Mouse (Mus musculus): ENCODE measurements around the gene Tasp1. TPM values are rescaled to one million over a fixed set of nuclear protein-coding genes. Genes with fewer than 3 reads are reported as not detected.
"Not testable (repeated sequence)": the region's sequence is repeated elsewhere in the genome, so short reads cannot be mapped to it uniquely, and the experiment has no call there.

The Tasp1 gene
- polyA plus RNA-seq, 1 experiment, result 4.0 TPM

DNA sequence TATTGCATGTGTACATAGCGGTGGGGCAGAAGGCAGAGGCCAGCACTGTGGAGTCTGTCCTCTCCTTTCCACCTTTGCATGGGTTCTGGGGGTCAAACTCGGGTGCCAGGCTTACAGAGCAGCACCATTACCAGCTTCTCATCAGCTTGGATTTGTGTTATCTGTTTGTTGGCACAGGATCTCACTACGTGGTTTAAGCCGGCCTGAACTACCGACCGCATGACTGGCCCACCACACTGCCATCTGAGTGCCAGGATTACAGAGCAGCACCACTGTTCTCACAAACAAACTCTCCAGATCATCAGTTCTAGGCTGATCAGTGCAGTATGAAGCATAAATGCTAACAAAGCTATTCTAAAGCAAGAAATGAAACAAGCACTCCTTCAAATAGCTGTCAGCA is 8.5 kb downstream of the Tasp1 start:
- DNase-seq (ENCODE audit: low read depth), result no peak

DNA sequence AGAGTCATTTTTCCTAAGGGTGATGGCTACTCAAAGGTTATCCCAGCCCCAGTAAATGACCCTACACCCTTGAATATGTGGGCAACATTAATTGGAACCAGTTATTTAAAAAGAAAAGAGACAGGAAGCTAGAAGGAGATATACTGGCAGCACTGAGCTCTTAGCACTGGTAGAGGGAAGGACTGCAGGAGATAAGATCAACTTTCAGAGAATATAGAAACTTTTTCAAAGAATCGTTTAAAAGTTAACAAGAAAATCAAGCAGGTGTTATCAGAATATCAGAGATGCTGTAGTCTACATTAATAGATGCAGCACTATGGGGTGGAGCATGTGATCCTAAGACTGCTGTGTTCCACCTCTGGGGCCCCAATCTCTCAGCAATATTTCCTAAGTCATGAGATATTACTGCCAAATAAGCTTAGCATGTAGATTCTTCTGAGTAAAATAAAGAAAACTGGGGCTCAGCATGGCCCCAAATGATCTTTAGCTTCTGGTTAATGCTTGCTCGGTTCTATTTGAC is 14.9 kb downstream of the Tasp1 start:
- DNase-seq (ENCODE audit: low read depth), result no peak

DNA sequence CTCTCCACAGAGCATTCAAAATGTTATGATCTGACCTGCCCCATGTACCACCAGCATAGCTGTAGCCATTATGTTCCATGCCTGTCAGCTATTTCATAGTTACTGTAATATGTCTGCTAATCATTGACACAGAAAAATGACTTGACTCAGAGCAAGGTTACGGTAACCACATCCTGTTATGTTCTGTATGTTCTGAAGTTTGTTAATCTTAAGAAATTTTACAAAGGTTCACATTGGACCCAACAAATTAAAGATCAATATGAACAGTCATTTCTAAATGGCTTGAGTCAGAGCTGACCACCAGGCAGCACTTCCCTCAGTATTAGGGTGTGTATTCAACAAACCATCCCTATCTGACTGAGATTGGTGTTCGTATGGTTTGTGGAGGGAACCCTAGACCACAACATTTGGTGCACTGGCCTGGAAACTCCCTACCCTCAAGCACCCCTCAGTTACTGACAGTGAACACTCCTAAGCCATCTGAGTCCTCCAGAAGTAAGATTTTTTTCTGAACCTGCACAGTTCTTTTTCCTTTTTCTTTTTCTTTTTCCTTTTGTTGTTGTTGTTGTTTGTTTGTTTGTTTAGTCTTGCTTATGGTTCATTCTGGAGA is 24.0 kb downstream of the Tasp1 start:
- DNase-seq (ENCODE audit: low read depth), result no peak

DNA sequence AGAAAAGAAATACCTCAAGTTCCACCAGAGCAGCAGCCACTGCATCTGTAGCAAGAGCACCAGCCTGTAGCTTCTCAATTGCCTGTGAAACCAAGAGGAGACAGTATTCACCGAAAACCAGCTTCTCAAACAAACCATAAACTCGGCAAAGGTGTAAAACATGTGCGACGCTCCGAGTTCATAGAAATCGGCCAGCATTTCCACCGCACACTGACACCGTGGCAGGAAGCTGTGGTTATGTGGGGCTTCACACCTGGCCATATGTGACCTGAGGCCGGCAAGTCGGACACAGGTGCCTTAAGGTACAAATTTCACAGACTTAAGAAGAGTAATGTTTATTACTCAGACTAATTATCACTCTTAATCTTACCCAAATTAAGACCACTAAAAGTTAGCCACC is 24.5 kb downstream of the Tasp1 start:
- DNase-seq (ENCODE audit: low read depth), result no peak

DNA sequence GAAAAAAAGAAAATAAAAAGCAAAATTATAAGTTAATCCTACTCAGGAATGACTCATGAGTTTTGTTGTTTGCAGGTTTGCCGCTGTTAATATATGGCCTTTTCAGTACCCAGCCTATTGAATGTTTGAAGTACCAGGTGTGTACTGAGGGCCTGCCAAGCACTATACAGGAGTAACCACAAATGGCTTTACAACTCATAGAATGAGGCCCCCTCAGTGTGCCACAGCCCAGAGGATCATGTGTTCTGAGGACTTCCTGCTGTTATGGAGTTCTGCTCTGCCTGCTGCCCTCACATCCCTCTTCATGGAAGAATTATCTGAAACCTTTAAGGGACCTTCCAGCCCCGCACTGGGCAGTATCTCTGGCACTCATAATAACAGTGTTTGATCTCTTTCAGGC is 29.1 kb downstream of the Tasp1 start:
- DNase-seq (ENCODE audit: low read depth), result no peak

DNA sequence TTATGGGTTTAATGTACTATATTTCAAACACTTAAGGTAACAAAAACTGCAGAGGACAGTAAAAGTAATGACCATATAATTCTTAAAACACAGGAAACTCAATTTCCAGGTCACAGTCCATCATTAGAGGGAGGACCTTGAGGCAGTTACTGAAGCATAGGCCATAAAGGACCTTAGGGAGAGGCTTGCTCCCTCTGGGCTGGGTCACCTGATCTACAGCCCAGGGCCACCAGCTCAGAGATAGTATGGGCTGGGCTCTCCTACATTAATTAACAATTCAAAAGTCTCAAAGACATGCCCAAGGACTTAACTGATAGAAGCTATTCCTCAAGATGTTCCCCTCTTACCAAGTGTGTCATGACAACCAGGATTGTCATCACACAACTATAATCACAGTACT is 29.8 kb downstream of the Tasp1 start:
- DNase-seq (ENCODE audit: low read depth), result no peak

DNA sequence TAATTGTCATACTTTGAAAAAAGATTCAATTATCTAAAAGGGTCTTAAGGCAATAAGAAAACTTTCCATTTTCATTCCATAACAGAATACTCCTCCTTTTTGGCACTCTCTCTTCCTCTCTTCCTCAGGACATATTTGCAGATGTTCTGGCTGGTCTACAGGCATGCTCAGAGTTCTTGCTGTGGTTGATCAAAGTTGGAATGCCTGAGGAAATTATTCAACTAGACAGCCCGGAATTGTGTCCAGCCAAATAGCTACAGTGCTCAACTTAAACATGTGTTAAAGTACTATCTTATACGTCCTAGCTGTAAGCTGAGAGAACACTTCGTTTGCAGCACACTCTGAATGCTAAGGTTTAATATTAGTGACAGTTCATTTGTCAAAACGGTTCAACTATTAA is 41.7 kb downstream of the Tasp1 start:
- DNase-seq (ENCODE audit: low read depth), result no peak

DNA sequence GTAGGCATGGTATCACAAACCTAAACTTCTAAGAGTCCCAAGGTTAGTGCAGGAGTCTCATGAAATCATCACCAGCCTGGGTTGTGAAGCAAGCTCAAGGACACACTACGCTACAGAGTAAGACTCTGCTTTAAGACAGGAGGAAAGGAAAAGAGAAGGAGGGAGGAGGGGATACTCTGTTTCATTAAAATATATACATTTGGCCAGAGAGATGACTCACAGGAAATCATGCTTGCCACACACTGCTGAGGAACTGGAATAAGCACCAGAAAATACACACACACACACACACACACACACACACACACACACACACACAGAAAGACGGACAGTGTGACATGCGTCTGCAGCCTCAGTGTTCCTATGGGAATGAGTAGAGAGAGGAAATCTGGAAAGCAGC is 59.2 kb downstream of the Tasp1 start:
- DNase-seq (ENCODE audit: low read depth), result no peak

DNA sequence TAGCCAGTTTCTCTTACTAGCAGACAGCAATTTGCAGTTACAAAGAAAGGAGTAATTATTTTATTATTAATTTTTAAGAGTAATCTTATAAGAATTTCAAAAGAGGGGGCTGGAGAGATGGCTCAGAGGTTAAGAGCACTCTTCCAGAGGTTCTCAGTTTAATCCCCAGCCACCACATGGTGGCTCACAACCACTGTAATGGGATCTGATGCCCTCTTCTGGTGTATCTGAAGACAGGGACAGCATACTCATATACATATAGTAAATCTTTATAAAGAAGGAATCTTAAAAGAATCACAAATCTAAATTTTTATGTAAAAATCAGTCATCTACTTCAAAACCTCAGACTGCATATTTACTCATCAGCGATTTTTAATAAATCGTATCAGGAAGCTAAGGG is 68.4 kb downstream of the Tasp1 start:
- DNase-seq (ENCODE audit: low read depth), result no peak

DNA sequence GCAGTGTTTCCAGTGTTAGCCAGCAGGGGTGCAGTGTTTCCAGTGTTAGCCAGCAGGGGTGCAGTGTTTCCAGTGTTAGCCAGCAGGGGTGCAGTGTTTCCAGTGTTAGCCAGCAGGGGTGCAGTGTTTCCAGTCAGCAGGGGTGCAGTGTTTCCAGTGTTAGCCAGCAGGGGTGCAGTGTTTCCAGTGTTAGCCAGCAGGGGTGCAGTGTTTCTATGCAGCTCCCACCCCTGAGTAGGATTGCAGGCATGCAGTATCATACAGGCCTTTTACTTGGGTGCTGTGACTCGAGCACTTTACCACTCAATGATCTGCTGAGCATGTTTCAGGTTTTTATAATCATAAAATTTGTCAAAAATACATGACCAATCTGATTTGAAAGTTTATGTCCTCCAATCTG is 76.7 kb downstream of the Tasp1 start:
- DNase-seq (ENCODE audit: low read depth), result not testable (repeated sequence)

DNA sequence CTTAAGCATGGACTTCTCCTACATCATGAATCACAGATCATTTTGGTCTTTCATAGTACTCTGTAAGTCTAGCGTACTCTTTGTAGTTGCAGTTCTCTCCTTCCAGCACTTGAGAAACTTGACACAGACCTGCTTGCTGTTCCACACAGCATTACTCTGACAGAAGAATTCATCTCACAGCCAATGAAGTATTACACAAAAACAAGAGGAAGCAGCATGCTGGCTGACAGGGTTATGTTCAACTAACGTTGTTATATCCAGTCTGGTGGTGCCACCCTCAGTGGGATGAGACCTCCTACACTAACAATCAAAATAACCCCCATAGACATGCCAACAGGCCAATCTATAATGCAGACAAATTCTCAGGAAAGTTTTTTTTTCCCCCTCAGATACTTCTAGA is 99.2 kb downstream of the Tasp1 start:
- no peak for DNase-seq (ENCODE audit: low read depth)

DNA sequence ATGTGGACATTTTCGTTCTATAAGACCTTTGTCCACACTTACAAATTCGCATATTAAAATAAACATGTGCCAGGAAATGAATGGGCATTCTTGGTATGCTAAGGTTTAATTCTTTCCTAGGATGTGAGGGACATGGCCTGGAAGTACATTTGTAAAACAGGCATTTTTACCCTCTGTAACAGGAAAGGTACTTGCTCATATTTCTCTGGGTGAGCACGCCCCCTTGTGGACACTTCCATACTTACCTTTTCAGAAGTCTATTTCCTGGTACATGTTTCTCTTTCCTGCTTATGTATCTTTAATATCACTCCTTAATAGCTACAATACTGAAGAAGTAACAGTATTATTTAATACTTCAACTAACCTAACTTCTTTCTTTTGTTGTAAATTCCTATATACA is 100.3 kb downstream of the Tasp1 start:
- no peak for DNase-seq (ENCODE audit: low read depth)

DNA sequence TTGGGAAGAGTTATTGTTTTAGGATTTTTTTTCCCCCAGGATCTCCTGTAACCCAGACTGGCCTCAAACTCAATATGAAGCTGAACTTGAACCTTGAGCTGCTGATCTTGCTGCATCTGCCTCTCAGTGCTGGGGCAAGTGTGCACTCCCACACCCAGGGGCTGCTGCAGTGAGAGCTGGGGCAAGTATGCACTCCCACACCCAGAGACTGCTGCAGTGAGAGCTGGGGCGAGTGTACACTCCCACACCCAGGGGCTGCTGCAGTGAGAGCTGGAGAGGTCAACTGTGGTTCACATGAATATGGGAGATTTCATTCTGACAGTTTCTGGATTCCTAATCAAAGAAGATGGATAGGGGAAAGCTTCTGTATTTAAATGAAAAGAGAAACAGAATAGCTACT is 117.8 kb downstream of the Tasp1 start:
- DNase-seq (ENCODE audit: low read depth), result no peak

DNA sequence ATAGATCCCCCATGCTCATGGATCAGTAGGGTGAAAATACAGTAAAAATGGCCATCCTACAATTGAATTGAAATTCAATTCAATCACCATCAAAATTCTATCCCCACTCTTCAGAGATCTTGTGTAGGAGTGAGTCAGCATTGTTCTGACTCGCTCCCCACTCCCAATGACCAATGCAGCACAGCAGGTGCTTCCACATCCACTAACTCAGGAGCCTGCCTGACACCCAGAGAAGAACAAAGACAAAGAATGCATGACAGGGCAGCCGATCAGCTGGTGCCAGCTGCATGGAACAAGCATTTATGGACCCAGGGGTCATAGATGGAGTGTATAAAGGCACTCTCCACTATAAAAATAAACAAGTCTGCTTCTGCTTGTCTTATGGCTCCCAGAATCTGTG is 129.0 kb downstream of the Tasp1 start:
- DNase-seq (ENCODE audit: low read depth), result no peak

DNA sequence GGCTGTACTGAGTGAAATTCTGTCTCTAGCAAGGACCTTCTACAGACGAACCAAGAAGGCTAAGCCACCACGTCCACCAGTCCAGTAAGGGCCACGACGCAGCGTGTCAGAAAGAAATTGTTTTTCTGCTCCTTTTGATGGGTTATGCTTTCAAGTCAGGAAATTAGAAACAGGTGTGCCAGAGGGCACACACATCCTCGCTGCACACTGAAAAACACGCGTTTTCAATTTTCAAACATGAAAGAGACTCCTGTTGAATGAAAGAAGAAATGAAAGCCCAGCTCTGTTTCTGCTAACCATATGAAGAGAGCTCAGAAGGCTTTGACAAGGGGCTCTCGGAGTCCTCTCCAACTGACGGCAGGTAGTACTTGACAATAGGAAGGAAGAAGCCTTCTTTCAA is 132.0 kb downstream of the Tasp1 start:
- no peak for DNase-seq (ENCODE audit: low read depth)

DNA sequence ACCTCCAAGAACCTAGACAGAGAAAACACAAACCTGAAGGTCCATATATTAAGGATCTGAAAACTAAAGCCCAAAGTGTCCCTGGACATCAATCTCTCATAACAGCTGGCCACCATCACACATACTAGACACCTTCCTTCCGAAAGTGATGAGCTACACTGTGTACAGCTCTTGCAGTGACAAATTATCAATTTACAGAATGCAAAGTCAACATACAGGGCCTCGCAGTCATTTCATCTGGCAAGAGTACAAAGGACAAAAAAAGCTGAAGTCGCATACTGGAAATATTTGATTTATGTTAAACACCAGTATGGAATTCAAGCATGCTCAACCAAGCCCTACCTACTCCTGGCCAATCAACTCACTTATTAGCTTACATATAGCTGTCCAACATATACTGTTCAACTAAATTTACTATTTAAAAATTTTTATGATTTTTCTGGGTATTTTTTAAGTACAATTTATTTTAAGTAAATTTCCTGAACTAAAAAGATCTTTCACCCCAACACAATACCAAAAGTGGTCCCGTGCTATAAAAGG is 132.5 kb downstream of the Tasp1 start:
- no peak for DNase-seq (ENCODE audit: low read depth)

DNA sequence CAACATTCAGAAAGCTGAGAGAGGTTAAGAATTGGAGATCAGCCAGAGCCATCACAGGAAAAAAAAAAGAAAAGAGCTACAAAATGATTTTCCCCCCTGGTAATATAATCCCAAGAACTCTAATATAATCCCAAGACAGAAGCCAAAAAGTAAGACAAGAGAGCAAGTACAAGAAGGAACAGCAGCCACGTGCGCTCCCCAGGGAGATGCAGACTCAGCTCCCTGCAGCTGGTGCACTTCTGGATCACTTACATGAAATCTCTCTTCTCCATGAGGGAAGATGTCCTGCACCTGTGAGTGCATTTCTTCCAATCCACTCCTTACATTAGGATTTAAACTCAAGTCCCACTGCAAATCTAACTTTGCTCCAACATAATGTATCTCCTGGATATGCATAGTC is 134.4 kb downstream of the Tasp1 start:
- DNase-seq (ENCODE audit: low read depth), result no peak

DNA sequence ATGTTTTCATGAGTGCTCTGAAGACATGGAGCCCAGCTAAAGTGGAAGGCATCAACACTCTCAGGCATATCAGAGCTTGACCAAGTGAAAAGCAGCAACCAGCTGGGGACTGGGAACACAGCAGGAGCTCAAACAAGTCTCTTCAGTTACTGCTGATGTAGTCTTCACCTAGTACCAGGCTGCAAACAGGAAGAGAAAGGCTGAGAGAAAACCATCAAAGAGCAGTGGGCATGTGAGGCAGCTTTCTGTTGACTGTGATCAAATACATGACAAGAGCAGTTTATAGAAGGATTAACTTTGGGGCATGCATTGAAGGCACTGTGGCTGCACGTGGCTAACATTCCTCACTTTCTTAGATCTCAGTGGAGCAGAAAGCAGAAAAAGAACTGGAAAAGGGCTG is 141.7 kb downstream of the Tasp1 start:
- no peak for DNase-seq (ENCODE audit: low read depth)

DNA sequence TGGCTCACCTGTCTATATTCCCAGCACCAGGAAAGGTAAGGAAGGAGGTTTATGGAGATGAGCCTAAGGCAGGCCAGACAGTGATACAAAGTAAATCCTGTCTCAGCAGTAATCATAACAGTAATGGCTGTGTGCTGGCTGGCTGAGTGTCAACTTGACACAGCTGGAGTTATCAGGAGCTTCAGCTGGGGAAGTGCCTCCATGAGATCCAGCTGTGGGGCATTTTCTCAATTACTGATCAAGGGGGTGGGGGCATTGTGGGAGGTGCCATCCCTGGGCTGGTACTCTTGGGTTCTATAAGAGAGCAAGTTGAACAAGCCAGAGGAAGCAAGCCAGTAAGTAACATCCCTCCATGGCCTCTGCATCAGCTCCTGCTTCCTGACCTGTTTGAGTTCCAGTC is 145.2 kb downstream of the Tasp1 start:
- DNase-seq (ENCODE audit: low read depth), result not testable (repeated sequence)

DNA sequence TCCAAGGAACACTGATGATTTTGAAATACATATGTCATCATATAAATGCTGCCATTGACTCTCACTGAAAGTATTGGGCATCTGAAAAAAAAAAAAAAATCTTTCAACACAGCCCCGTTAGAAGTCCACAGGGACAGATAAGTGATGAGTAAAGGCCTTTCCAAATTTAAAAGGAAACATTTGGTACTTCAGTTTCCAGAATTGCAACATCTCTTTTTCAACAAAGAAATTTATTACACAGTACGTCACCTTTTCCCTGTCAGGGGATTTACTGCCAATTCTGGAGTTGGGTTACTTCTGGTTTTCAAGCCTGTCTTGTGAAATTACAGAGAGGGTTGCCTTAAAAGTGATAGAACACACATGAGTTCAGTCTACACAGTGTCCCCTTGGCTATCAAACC is 146.8 kb downstream of the Tasp1 start:
- DNase-seq (ENCODE audit: low read depth), result peak; percentile 34

DNA sequence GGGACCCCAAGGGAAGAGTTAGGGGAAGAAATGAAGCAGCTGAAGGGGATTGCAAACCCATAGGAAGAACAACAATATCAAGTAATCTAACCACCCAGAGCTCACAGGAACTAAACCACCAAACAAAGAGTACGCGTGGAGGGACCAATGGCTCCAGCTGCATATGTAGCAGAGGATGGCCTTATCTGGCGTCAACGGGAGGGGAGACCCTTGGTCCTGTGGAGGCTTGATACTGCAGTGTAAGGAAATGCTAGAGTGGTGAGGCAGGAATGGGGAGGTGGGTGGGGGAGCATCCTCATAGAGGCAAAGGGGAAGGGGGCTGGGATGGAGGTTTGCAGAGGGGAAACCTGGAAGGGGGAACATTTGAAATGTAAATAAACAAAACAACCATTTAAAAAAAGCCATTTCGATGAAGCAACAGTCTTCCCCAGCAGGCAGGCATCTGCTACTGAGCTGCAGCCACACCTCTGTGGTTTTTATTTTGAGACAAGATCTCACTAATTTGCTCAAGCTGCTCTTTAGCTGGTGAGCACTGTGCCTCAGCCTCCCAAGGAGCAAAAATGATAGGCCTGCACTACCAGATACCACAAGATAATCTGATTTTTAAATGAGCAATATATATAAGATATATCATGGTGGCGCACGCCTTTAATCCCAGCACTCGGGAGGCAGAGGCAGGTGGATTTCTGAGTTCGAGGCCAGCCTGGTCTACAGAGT is 160.0 kb downstream of the Tasp1 start:
- no peak for DNase-seq (ENCODE audit: low read depth)

DNA sequence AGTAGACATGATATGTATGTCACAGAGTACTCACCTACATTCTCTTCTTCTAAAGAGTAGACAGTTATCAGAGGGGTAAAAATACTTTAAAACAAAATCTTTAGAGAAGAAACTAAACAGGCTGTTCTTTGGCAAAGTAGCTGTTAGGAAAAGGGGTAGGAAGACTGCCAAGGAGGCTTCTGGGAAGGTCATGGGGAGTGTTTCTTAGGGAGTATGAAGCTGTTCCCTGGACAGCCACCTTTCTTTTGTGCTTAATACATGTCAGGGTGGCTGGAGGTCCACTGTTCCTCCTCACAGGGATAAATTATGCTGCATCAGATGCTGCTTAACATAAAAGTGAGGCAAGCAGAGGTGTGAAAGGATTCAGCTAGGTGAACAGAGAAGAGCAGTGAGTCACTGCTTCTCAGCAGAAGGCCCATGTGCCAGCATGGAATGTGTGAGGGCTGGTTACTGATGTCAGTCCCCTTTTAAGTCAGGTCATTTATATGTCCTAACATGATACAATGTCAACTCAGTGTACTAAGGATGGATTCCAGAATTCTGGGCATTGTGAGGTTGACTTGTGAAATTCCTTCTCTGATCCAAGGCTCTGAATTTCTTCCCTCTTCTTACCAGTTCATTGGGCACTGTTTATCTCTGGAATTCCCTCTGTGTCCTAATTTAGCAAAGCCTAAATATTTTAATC is 175.1 kb downstream of the Tasp1 start:
- no peak for DNase-seq (ENCODE audit: low read depth)

DNA sequence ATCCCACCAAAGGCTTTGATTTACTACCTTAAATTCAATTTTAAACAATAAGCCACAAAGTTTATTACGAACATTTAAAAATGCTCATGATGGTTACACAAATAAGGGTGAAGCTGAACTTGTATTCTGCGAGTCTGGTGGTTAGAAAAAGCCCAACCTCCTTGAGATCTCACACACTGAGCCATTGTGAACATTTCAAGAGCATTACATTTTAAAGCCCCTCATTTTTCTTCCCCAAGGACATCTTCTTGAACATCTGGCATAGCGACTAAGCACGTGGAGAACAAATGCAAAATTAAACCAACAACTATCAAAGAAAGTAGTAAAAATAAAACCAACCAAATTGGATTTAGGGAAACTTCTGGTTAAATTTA is 182.4 kb downstream of the Tasp1 start:
- no peak for DNase-seq (ENCODE audit: low read depth)

All from gonadal fat pad, adult 2 months (tissue).